Mouse (Mus musculus): ENCODE results near the gene Sox8.

Sox8 gene

GRCm38 (mm10) chr17:25579332-25580047 lies 9.0 kb upstream of the Sox8 start:
- peak in 1 of 2 experiments; percentile 38 for DNase-seq

GRCm38 (mm10) chr17:25578920-25579319 lies 8.4 kb upstream of the Sox8 start, which contains the start of gene Lmf1:
TSS of gene Lmf1 (plus strand) at chr17:25579085.
- peak; percentile 98 for DNase-seq

- no peak for DNase-seq
These were observed 7.2 kb upstream of the Sox8 start for GRCm38 (mm10) chr17:25577702-25578101.

- no peak for DNase-seq
These were observed 6.8 kb upstream of the Sox8 start for GRCm38 (mm10) chr17:25577263-25577662.

- DNase-seq: no peak
These were observed 5.5 kb upstream of the Sox8 start for GRCm38 (mm10) chr17:25576034-25576433.

- DNase-seq: no peak
These were observed 4.9 kb upstream of the Sox8 start for GRCm38 (mm10) chr17:25575208-25575971.

GRCm38 (mm10) chr17:25571453-25571820 lies 951 bp upstream of the Sox8 start:
- DNase-seq: no peak

- DNase-seq: no peak
These were observed 446 bp downstream of the Sox8 start for GRCm38 (mm10) chr17:25569833-25570647.

- DNase-seq: no peak
These were observed 1.6 kb downstream of the Sox8 start for GRCm38 (mm10) chr17:25568880-25569279.

GRCm38 (mm10) chr17:25568206-25568605 lies 2.3 kb downstream of the Sox8 start:
- no peak for DNase-seq

GRCm38 (mm10) chr17:25567745-25568144 lies 2.7 kb downstream of the Sox8 start:
- peak; percentile 56 to 76 for DNase-seq

- no peak for DNase-seq
These were observed 3.2 kb downstream of the Sox8 start for GRCm38 (mm10) chr17:25567261-25567660.

- DNase-seq: no peak
These were observed 4.5 kb downstream of the Sox8 start for GRCm38 (mm10) chr17:25565860-25566600.

GRCm38 (mm10) chr17:25565244-25565643 lies 5.2 kb downstream of the Sox8 start:
- no peak for DNase-seq

GRCm38 (mm10) chr17:25564481-25564880 lies 6.0 kb downstream of the Sox8 start:
- DNase-seq: no peak

- peak in 1 of 2 experiments; percentile 40 for DNase-seq
These were observed 9.1 kb downstream of the Sox8 start for GRCm38 (mm10) chr17:25561223-25562028.

- DNase-seq: no peak
These were observed 9.8 kb downstream of the Sox8 start for GRCm38 (mm10) chr17:25560554-25561222.

- DNase-seq: no peak
These were observed 10.9 kb downstream of the Sox8 start for GRCm38 (mm10) chr17:25559634-25560033.

GRCm38 (mm10) chr17:25556630-25557354 lies 13.7 kb downstream of the Sox8 start:
- no peak for DNase-seq
